Mouse (Mus musculus) hindbrain, embryonic 15.5 days (tissue): ENCODE data around the gene Erc2. TPM values are rescaled to one million over a fixed set of nuclear protein-coding genes. Genes with fewer than 3 reads are reported as not detected.

Experiments
- ATAC-seq: fragments of 200-750 bp; cut with Nextera tagmentation; 2 replicates; pipeline ENCODE4 v1.8.0; 2017; ENCODE audit warnings: low read depth, moderate number of reproducible peaks, moderate TSS enrichment; ENCODE audit not compliant: low FRiP score
- H3K27ac ChIP-seq: fragments of 300-500 bp; sonication (generic); replicated peaks from 2 replicates; pipeline ENCODE4 v1.5.1; 2015; ENCODE audit warnings: mild to moderate bottlenecking, inconsistent platforms
- H3K27me3 ChIP-seq: fragments of 300-500 bp; sonication (generic); 2 replicates; pipeline ENCODE4 v1.6.1; 2015; ENCODE audit warnings: control low read depth, inconsistent platforms
- H3K36me3 ChIP-seq: fragments of 300-500 bp; sonication (generic); 2 replicates; pipeline ENCODE4 v1.6.1; 2015; ENCODE audit warnings: control low read depth, inconsistent platforms
- H3K4me1 ChIP-seq: fragments of 300-500 bp; sonication (generic); replicated peaks from 2 replicates; pipeline ENCODE4 v1.6.1; 2015; ENCODE audit warnings: control low read depth, inconsistent platforms
- H3K4me2 ChIP-seq: fragments of 300-500 bp; sonication (generic); 2 replicates; pipeline ENCODE4 v1.6.1; 2015; ENCODE audit warnings: moderate library complexity, mild to moderate bottlenecking, inconsistent platforms
- H3K4me3 ChIP-seq: fragments of 300-500 bp; sonication (generic); 2 replicates; pipeline ENCODE4 v1.5.1; 2015; ENCODE audit warnings: mild to moderate bottlenecking, inconsistent platforms
- H3K9ac ChIP-seq: fragments of 300-500 bp; sonication (generic); 2 replicates; pipeline ENCODE4 v1.6.1; 2015; ENCODE audit warnings: inconsistent platforms
- H3K9me3 ChIP-seq: fragments of 300-500 bp; sonication (generic); 2 replicates; pipeline ENCODE4 v1.6.1; 2016; ENCODE audit warnings: control low read depth, inconsistent platforms
- WGBS: fragments of 180-500 bp; shearing (Covaris S2); methylation state at CpG from one replicate; pipeline ENCODE4 v1.1.7; 2015; 5-methylcytosine and 5-hydroxymethylcytosine counted together
- polyA plus RNA-seq: library from polyadenylated mRNA; unstranded; fragments of >200 nt; fragmentation: Nextera tagmentation; extraction: Ambion mirVana; gene quantifications from 2 replicates; pipeline ENCODE4 v1.2.1, GENCODE M21; 2015

Erc2 gene
- polyA plus RNA-seq, 1 experiment from 2014 or later = 76.4 TPM

DNA sequence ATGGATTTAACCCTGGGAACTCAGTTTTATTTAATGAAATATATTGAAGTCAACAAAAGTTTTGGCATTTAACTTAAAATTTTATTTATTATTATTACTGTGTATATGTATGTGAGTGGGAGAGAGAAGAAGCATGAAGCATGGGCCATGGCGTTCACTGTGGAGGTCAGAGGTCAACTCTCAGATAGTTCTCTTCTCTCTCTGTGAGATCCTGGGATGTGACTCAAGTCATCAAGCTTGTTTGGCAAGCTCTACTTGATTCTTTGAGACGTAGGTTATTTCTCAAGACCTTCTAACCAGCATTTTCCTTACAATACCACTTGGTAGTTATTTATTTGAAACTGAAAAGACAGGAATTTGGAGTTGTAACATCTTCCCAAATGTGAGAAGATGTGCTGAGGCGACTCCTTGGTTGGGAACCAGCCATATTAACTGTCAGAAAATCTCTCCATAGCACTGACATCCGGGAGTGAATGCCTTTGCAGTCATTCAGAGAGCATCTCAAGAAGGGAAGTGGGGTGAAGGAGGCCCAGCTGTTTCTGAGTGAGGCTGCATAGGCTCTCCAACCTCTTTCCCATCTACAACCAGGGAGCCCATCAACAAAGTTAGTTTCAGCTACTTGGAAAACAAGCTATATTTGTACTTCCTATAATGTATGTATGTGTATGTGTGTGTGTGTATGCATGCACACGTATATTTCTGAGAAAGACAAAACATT, 299.6 kb downstream of the Erc2 start:
- Histone ChIP-seq H3K27me3 (no peaks in the 10 kb centered on the region), H3K4me2 (no peak overlapping the region), H3K27ac (no peak overlapping the region), H3K9ac (no peak overlapping the region), H3K36me3 (no peaks in the 10 kb centered on the region), H3K4me1 (no peaks in the 10 kb centered on the region), H3K9me3 (no peaks in the 10 kb centered on the region), H3K4me3 (no peak overlapping the region)
- whole genome bisulfite sequencing = 85% methylated on average over 5 of the region's 5 CpGs
- no peak for ATAC-seq

DNA sequence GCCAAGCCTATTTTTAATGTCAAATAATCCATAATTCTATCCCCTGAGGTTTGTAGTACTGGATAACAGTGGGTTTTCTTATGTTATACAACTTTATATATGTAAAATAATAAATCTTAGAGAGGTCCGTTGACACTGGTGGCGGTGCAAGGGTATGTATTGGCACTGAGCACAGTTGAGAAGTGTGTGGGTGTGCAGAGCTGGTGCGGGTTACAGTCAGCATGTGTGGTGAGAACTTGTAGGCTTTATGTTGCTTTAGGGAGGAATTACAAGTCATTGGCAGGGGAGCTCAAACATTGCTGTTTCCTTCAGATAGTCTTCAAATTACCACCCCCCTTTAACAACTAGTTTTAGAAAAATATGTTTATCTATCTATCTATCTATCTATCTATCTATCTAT, 305.1 kb downstream of the Erc2 start:
- 94% methylated on average over 3 of the region's 3 CpGs for WGBS

DNA sequence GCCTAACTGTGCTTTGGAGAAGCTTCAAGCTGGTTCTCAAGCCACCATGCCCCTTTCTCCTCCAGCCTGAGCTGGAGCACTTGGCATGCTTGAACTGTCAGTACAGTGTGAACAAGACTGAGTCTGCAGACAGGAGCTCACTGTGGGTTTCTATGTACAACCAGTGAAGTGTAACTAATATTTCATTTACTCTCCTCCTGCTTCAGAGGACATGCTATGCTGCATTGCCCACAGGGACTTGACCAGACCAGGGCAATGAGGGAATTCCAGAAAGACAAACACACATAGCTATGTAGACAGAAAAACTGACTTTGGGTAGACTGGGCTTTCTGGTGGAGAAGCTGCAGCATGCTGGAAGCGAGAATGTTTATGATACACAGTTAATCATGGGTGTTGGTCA, 311.3 kb downstream of the Erc2 start:
- H3K27ac ChIP-seq = no peak overlapping the region
- WGBS = 91% methylated on average over 1 of the region's 1 CpGs
- ATAC-seq = no peak

More for the DNA sequence above, 305.1 kb downstream of the Erc2 start:
- H3K9ac ChIP-seq = no peak overlapping the region
- H3K4me3 ChIP-seq = no peak overlapping the region
- no peaks in the 10 kb centered on the region for H3K27me3 ChIP-seq
- no peaks in the 10 kb centered on the region for H3K4me1 ChIP-seq
- no peak overlapping the region for H3K27ac ChIP-seq
- ATAC-seq = no peak
- H3K36me3 ChIP-seq = no peaks in the 10 kb centered on the region
- H3K9me3 ChIP-seq = no peaks in the 10 kb centered on the region
- no peak overlapping the region for H3K4me2 ChIP-seq

DNA sequence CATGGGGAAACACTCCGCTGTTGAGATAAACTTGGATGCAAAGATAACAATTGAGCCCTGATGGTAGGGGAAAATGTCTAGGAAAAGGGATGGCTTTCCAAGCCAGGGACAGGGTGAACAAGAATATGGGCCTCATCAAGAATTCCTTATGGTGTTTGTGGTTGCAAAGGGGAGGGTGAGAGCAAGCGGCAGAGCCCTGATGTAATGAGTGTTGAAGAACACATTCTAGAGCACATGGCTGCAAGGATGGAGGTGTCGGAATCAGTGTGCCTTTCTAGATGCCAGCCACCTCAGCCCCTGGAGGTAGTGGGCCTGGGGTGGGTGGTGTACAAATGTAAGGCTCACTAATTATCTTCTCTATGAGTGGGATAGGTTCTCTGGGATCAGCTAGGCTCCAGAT, 313.5 kb downstream of the Erc2 start:
- H3K4me1 ChIP-seq = no peaks in the 10 kb centered on the region
- no peaks in the 10 kb centered on the region for H3K36me3 ChIP-seq
- no peak overlapping the region for H3K4me2 ChIP-seq
- 90% methylated on average over 3 of the region's 3 CpGs for WGBS
- ATAC-seq = no peak
- H3K27ac ChIP-seq = no peak overlapping the region
- H3K9ac ChIP-seq = no peak overlapping the region
- H3K4me3 ChIP-seq = no peak overlapping the region
- no peaks in the 10 kb centered on the region for H3K27me3 ChIP-seq
- no peaks in the 10 kb centered on the region for H3K9me3 ChIP-seq

More for the DNA sequence above, 311.3 kb downstream of the Erc2 start:
- no peak overlapping the region for H3K9ac ChIP-seq
- H3K9me3 ChIP-seq = no peaks in the 10 kb centered on the region
- no peaks in the 10 kb centered on the region for H3K36me3 ChIP-seq
- no peak overlapping the region for H3K4me3 ChIP-seq
- no peaks in the 10 kb centered on the region for H3K4me1 ChIP-seq
- H3K27me3 ChIP-seq = no peaks in the 10 kb centered on the region
- no peak overlapping the region for H3K4me2 ChIP-seq

DNA sequence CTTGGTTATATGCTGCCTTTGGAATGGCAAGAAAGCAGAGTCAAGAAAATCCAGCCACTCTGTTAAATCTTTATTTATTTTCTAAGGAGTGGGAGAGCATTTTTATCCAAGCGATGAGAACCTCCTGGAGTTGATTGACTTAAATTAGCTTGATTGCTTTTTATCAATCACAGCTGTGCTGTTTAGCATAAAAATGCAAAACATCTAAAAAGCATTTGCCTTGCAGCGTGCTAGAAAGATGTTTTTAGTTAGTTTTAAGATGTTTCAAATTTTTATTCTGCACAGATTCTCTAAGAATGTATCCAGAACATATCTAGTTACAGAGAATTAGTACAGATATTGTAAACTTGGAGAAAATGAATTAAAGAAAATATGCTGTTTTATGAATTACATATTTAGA, 315.7 kb downstream of the Erc2 start:
- Histone ChIP-seq H3K9me3 (no peaks in the 10 kb centered on the region), H3K4me3 (no peak overlapping the region), H3K36me3 (no peaks in the 10 kb centered on the region), H3K4me2 (no peak overlapping the region), H3K9ac (no peak overlapping the region), H3K27me3 (no peaks in the 10 kb centered on the region), H3K27ac (no peak overlapping the region), H3K4me1 (no peaks in the 10 kb centered on the region)
- 56% methylated on average over 2 of the region's 2 CpGs for WGBS
- ATAC-seq = no peak

DNA sequence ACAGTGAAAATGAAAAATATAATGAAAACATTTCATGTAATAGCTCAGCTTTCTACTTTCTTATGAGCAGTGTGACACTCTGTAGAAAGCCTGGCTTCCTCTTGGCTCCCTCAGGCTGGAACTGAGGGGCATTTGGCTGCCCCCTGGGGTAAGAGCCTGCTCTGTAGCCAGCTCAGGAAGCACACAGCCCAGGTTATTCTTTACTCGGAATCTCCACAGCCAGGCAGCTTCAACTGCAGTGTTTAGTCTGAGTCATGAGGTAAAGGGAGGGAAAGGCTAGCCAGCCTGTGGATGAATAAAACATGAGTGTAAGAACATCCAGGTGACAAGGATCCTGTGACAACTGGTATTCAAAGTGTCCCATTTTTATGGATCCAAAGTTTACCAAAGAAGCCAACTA, 323.0 kb downstream of the Erc2 start:
- WGBS = 35% methylated on average over 1 of the region's 1 CpGs
- H3K9me3 ChIP-seq = no peaks in the 10 kb centered on the region
- H3K27me3 ChIP-seq = no peaks in the 10 kb centered on the region
- no peaks in the 10 kb centered on the region for H3K4me1 ChIP-seq
- H3K4me2 ChIP-seq = no peak overlapping the region
- ATAC-seq = no peak
- H3K27ac ChIP-seq = no peak overlapping the region
- H3K36me3 ChIP-seq = no peaks in the 10 kb centered on the region
- H3K9ac ChIP-seq = no peak overlapping the region
- no peak overlapping the region for H3K4me3 ChIP-seq

DNA sequence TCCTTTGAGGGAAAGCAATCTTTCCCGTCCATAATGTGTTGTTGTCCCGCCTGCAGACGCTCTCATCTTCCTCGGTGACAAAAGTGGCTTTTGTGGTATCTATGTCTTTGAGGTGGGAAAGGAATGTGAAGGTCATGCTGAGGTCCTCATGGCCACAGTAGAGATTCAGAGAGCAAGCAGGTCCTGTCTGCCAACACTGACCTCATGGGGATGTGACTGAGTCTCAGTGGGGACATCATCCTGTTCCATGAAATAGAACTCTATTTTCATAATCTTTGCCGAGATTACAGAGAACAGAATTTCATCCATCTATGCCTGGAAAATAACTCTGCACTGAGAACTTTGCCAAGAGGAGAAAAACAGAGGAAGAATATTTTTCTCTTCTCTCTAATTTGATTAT, 324.0 kb downstream of the Erc2 start:
- Histone ChIP-seq H3K27me3 (no peaks in the 10 kb centered on the region), H3K4me2 (no peak overlapping the region), H3K4me3 (no peak overlapping the region), H3K9me3 (no peaks in the 10 kb centered on the region), H3K9ac (no peak overlapping the region), H3K36me3 (no peaks in the 10 kb centered on the region), H3K4me1 (no peaks in the 10 kb centered on the region), H3K27ac (no peak overlapping the region)
- WGBS = 69% methylated on average over 5 of the region's 5 CpGs
- no peak for ATAC-seq

DNA sequence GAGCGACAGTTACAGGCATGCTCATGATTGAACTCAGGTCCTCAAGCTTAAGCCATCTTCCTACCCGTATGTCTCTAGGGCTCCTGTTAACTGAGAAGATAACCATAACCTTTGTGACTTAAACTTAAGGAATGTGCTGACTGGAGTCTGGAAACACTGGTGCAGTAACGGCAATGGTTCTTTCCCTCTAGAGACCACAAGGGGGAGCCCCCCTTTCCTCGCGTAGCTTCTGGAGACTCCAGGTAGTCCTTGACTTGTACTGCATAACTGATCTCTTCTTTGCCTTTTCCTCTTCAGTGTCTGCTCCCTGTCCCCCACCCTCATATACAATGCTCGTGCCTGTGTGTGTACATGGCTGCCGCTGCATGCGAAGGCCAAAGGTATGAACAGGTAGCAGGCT, 326.2 kb downstream of the Erc2 start:
- H3K36me3 ChIP-seq = no peaks in the 10 kb centered on the region
- H3K4me1 ChIP-seq = no peaks in the 10 kb centered on the region
- no peak overlapping the region for H3K9ac ChIP-seq
- H3K9me3 ChIP-seq = no peaks in the 10 kb centered on the region
- WGBS = 66% methylated on average over 8 of the region's 8 CpGs
- no peak overlapping the region for H3K4me3 ChIP-seq
- no peaks in the 10 kb centered on the region for H3K27me3 ChIP-seq
- H3K4me2 ChIP-seq = no peak overlapping the region
- H3K27ac ChIP-seq = no peak overlapping the region
- no peak for ATAC-seq

DNA sequence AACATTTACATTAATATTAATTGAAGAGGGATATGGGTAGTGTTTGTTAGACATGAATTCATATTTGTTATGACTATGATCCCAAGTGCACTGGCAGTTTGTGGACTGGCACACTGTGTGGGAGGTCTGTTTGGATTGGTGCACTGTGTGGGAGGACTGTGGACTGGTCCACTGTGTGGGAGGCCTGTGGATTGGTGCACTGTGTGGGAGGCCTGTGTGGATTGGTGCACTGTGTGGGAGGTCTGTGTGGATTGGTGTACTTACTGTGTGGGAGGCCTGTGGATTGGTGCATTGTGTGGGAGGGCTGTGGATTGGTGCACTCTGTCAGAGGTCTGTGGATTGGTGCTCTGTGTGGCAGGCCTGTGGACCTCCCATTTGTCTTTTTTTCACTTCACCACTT, 331.6 kb downstream of the Erc2 start:
- Histone ChIP-seq H3K9ac (no peak overlapping the region), H3K4me1 (no peaks in the 10 kb centered on the region), H3K27me3 (no peaks in the 10 kb centered on the region), H3K9me3 (no peaks in the 10 kb centered on the region), H3K4me3 (no peak overlapping the region), H3K27ac (no peak overlapping the region), H3K4me2 (no peak overlapping the region), H3K36me3 (no peaks in the 10 kb centered on the region)
- ATAC-seq = no peak; the same call in 1 of the 2 replicates

DNA sequence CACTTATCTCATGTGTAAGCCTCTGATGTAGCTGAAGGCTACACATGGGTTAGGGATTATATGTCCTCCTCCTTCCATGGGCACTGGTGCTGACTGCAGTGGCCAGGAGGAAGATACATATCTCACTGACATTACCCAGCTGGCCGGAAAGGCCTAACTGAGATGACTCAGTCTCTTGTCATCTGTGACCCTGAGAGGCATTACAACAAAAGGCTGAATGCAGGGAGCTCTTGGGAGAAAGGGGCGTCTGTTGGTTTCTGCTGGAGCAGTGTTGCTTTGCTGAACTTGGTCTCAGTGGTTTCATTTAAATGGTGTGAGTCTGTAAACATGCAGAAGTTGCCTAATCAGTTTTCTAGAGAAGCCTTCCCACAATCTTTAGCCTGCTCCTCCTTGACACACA, 334.6 kb downstream of the Erc2 start:
- no peak overlapping the region for H3K27ac ChIP-seq
- H3K4me1 ChIP-seq = no peaks in the 10 kb centered on the region
- H3K4me3 ChIP-seq = no peak overlapping the region
- H3K27me3 ChIP-seq = no peaks in the 10 kb centered on the region
- ATAC-seq = no peak
- H3K9ac ChIP-seq = no peak overlapping the region
- H3K36me3 ChIP-seq = no peaks in the 10 kb centered on the region
- 39% methylated on average over 2 of the region's 2 CpGs for WGBS
- no peak overlapping the region for H3K4me2 ChIP-seq
- H3K9me3 ChIP-seq = no peaks in the 10 kb centered on the region

DNA sequence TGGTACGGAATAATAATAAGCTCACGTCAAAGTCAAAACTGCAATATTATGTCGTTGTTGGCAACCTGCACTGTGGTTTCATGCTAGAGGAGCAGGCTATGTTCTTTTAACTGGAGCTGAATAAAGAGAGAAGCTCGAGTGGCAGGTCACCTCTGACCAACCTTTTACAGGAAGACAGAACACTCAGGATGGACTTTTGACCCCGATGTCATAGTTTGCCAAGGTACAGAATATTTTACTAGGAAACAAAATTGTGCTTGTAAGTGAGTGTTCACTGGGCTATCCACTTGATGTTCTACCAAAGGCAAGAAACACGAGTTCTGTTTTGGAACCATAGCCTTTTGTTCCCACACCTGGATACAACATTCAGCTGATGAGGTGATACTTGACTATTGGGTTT, 351.5 kb downstream of the Erc2 start:
- no peak for ATAC-seq
- H3K4me2 ChIP-seq = no peak overlapping the region
- H3K27me3 ChIP-seq = no peaks in the 10 kb centered on the region
- no peaks in the 10 kb centered on the region for H3K4me1 ChIP-seq
- H3K4me3 ChIP-seq = no peak overlapping the region
- 89% methylated on average over 6 of the region's 6 CpGs for WGBS
- H3K9me3 ChIP-seq = no peaks in the 10 kb centered on the region
- no peaks in the 10 kb centered on the region for H3K36me3 ChIP-seq
- no peak overlapping the region for H3K27ac ChIP-seq
- H3K9ac ChIP-seq = no peak overlapping the region

DNA sequence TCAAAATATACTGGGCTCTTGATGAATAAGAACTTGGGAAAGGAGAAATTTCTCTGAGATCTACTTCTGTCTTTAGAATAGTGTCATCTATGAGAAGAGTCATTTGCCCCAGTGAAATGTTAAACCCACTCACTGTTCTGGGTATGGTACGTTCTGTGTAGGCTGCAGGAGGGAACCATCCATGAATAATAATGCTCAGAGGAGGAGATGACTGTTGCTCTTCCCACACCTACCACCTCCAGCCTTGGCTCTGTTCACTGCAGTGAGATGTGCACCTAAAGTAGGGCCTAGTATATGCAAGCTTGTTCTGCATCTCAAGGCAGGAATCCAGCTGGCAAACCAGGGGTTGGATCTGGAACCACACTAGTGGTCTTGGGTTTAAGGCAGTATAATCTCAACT, 353.4 kb downstream of the Erc2 start:
- ATAC-seq = no peak
- H3K4me2 ChIP-seq = no peak overlapping the region
- no peak overlapping the region for H3K9ac ChIP-seq
- H3K27ac ChIP-seq = no peak overlapping the region
- H3K4me1 ChIP-seq = no peaks in the 10 kb centered on the region
- no peaks in the 10 kb centered on the region for H3K9me3 ChIP-seq
- H3K4me3 ChIP-seq = no peak overlapping the region
- H3K36me3 ChIP-seq = no peaks in the 10 kb centered on the region
- WGBS = 69% methylated on average over 1 of the region's 1 CpGs
- no peaks in the 10 kb centered on the region for H3K27me3 ChIP-seq

DNA sequence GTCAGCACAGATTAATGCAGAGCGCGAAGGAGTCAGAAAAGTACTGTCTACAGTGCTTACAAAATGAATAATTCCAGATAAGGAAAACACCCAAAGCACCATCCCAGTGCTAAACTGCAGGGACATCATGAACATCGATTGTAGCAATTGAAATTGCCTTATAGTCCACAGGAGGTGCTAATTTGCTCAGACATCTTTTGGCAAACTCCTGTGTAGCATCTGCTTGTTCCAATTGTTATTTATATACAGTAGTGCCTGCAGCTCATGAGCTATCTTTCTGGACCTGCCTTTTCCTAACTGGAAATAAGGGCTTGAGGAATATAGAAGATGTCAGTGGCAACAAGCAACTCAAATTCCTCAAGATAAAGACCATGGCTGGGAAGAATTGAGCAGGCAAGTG, 362.5 kb downstream of the Erc2 start:
- Histone ChIP-seq H3K27ac (no peak overlapping the region), H3K27me3 (no peaks in the 10 kb centered on the region), H3K4me1 (peaks cover 10% of the 10 kb centered on the region; the same call in 1 of the 2 replicates), H3K4me2 (no peak overlapping the region), H3K36me3 (no peaks in the 10 kb centered on the region), H3K9ac (no peak overlapping the region), H3K9me3 (no peaks in the 10 kb centered on the region), H3K4me3 (no peak overlapping the region)
- 62% methylated on average over 3 of the region's 3 CpGs for WGBS
- ATAC-seq = no peak
